25 mouse cellular contexts compared by ENCODE assay signal in genomic region chrX:169047595-169047994, GRCm38 (mm10).
DNase-seq lines count a peak whose midpoint lies in the region; ATAC-seq and TF ChIP-seq lines count a peak whose summit lies in the region.
"Had no signal": no experiment of that assay in that cellular context is flagged by ENCODE, and none has a peak within 500 bp of the region (broad histone marks: within the 10 kb centered on the region; RNA-seq: fewer than 3 reads in every experiment).

No protein-coding gene starts in this region.

- H3K27me3 ChIP-seq in G1E (ENCODE audit: insufficient read depth, low read length), result no peaks in the 10 kb centered on the region
- H3K27me3 ChIP-seq in liver, embryonic 12.5 days (replicated peaks), result no peaks in the 10 kb centered on the region
- H3K27me3 ChIP-seq in intestine, embryonic 16.5 days (replicated peaks; ENCODE audit: control insufficient read depth, insufficient read depth, low read length), result no peaks in the 10 kb centered on the region
- H3K27me3 ChIP-seq: heart, embryonic 12.5 days; midbrain, embryonic 15.5 days; neural tube, embryonic 12.5 days had no signal

- H3K4me2 ChIP-seq in liver, embryonic 12.5 days, result peak overlapping the region; percentile 32; the same call in 1 of the 2 replicates
- no peak overlapping the region for H3K4me2 ChIP-seq in intestine, embryonic 16.5 days (ENCODE audit: low read depth, low read length)
- H3K4me2 ChIP-seq: forebrain, embryonic 12.5 days; heart, embryonic 12.5 days; hindbrain, embryonic 14.5 days; midbrain, embryonic 15.5 days; neural tube, embryonic 12.5 days had no signal

- no peak overlapping the region; the same call in 1 of the 2 replicates for H3K4me3 ChIP-seq in G1E (ENCODE audit: low read depth, low read length)
- H3K4me3 ChIP-seq in liver, embryonic 12.5 days, result no peak overlapping the region
- no peak overlapping the region for H3K4me3 ChIP-seq in intestine, embryonic 16.5 days (ENCODE audit: low read length)
- H3K4me3 ChIP-seq: embryonic facial prominence, embryonic 10.5 days; forebrain, embryonic 12.5 days; heart, embryonic 12.5 days; midbrain, embryonic 15.5 days; neural tube, embryonic 12.5 days had no signal

- WGBS in liver, embryonic 12.5 days (ENCODE audit: insufficient replicate concordance), result 12% methylated on average over 3 of the region's 3 CpGs
- 37% methylated on average over 3 of the region's 3 CpGs for WGBS in intestine, embryonic 16.5 days

- peaks cover 21% of the 10 kb centered on the region for H3K4me1 ChIP-seq in G1E (ENCODE audit: insufficient read depth, low read depth, low read length)
- 0 out of 2 replicates have a peak, but pooled peaks cover 11% of the 10 kb centered on the region for H3K4me1 ChIP-seq in liver, embryonic 12.5 days
- H3K4me1 ChIP-seq in intestine, embryonic 16.5 days (ENCODE audit: control insufficient read depth, insufficient read depth, low read length), result no peaks in the 10 kb centered on the region
- H3K4me1 ChIP-seq: embryonic facial prominence, embryonic 10.5 days; forebrain, embryonic 12.5 days; heart, embryonic 12.5 days; midbrain, embryonic 15.5 days; neural tube, embryonic 12.5 days had no signal

- no peak for DNase-seq in G1E (ENCODE audit: low spot score)
- DNase-seq in layer of hippocampus, postnatal 36 days, result no peak
- DNase-seq in gastrocnemius, adult 8-10 months (ENCODE audit: low spot score in 2 of 2), result no peak
- DNase-seq: adrenal gland, postnatal 25 days; cerebellum, adult 11 months; cerebellum, adult 9-11 months; heart, adult 11 months; heart, postnatal 10 days; kidney, adult 2 months; kidney, postnatal 10 days; left cerebral cortex, postnatal 4 days; lung, postnatal 10 days; thymus, postnatal 4 days had no signal

- no peaks in the 10 kb centered on the region for H3K36me3 ChIP-seq in G1E (replicated peaks)
- no peaks in the 10 kb centered on the region for H3K36me3 ChIP-seq in liver, embryonic 12.5 days
- H3K36me3 ChIP-seq in intestine, embryonic 16.5 days (ENCODE audit: control insufficient read depth, insufficient read depth, low read length), result no peaks in the 10 kb centered on the region
- H3K36me3 ChIP-seq: embryonic facial prominence, embryonic 10.5 days; forebrain, embryonic 12.5 days; heart, embryonic 12.5 days; midbrain, embryonic 15.5 days; neural tube, embryonic 12.5 days had no signal

- ATAC-seq in G1E (ENCODE audit: extremely low read depth, insufficient number of reproducible peaks, low FRiP score, poor library complexity, severe bottlenecking), result peak; percentile 86
- ATAC-seq in erythroblast, adult 5-6 weeks (replicated peaks; ENCODE audit: low FRiP score, poor library complexity, severe bottlenecking), result peak; percentile 55; the same call in 1 of the 2 replicates
- peak; percentile 89 for ATAC-seq in liver, embryonic 12.5 days
- peak; percentile 27; the same call in 1 of the 2 replicates for ATAC-seq in megakaryocyte, adult 5-6 weeks (ENCODE audit: poor library complexity, severe bottlenecking)
- ATAC-seq in intestine, embryonic 16.5 days, result no peak
- no peak for ATAC-seq in CD4-positive, CD25-positive, alpha-beta regulatory T cell, adult 4 months
- ATAC-seq: inflammation-experienced regulatory T-cells, adult 6 months; midbrain, embryonic 15.5 days had no signal

- H3K9ac ChIP-seq in liver, embryonic 12.5 days, result no peak overlapping the region
- no peak overlapping the region for H3K9ac ChIP-seq in intestine, embryonic 16.5 days (ENCODE audit: low read depth, low read length)
- H3K9ac ChIP-seq: forebrain, embryonic 12.5 days; heart, embryonic 12.5 days; hindbrain, embryonic 14.5 days; midbrain, embryonic 15.5 days; neural tube, embryonic 12.5 days had no signal

- no peak for TF ChIP-seq CTCF in G1E (IDR thresholded peaks at IDR 0.05; ENCODE audit: low read depth, low read length)

- no peak overlapping the region for H3K27ac ChIP-seq in liver, embryonic 12.5 days
- H3K27ac ChIP-seq in intestine, embryonic 16.5 days (ENCODE audit: low read length), result no peak overlapping the region
- H3K27ac ChIP-seq: embryonic facial prominence, embryonic 10.5 days; forebrain, embryonic 12.5 days; hindbrain, embryonic 14.5 days; midbrain, embryonic 15.5 days; neural tube, embryonic 12.5 days had no signal

- H3K9me3 ChIP-seq in G1E (replicated peaks), result no peaks in the 10 kb centered on the region
- H3K9me3 ChIP-seq in liver, embryonic 12.5 days (replicated peaks), result no peaks in the 10 kb centered on the region
- no peaks in the 10 kb centered on the region for H3K9me3 ChIP-seq in intestine, embryonic 16.5 days (ENCODE audit: control insufficient read depth, low read length)
- H3K9me3 ChIP-seq: embryonic facial prominence, embryonic 10.5 days; forebrain, embryonic 12.5 days; heart, embryonic 12.5 days; midbrain, embryonic 15.5 days; neural tube, embryonic 12.5 days had no signal

Comparison
In these comparisons a context has a peak if more than half of its experiments do, and no peak if none do; other contexts are left out.
1. ATAC-seq: peak in G1E (single experiment), erythroblast, adult 5-6 weeks (single experiment), liver, embryonic 12.5 days (single experiment) and megakaryocyte, adult 5-6 weeks (single experiment); none in intestine, embryonic 16.5 days (single experiment) and CD4-positive, CD25-positive, alpha-beta regulatory T cell, adult 4 months (single experiment).